Mouse (Mus musculus) heart, embryonic 16.5 days (tissue): Measurements from ENCODE around the gene Cyp26c1. TPM values are rescaled to one million over a fixed set of nuclear protein-coding genes. Genes with fewer than 3 reads are reported as not detected.

Experiments used
- ATAC-seq: fragments of 200-750 bp; cut with Nextera tagmentation; replicated peaks from 2 replicates; pipeline ENCODE4 v1.8.0; 2017; ENCODE audit warnings: moderate number of reproducible peaks; ENCODE audit not compliant: insufficient read depth, low FRiP score; ENCODE audit errors: extremely low read depth
- H3K27ac ChIP-seq: fragments of 300-500 bp; sonication (generic); 2 replicates; pipeline ENCODE4 v1.5.1; 2014; ENCODE audit warnings: mild to moderate bottlenecking, low read length, control low read depth, moderate library complexity
- H3K27me3 ChIP-seq: fragments of 300-500 bp; sonication (generic); 2 replicates; pipeline ENCODE4 v1.6.1; 2014; ENCODE audit warnings: low read length, mixed read lengths; ENCODE audit not compliant: control insufficient read depth, insufficient read depth
- H3K36me3 ChIP-seq: fragments of 300-500 bp; sonication (generic); 2 replicates; pipeline ENCODE4 v1.6.1; 2014; ENCODE audit not compliant: control insufficient read depth, insufficient read depth
- H3K4me1 ChIP-seq: fragments of 300-500 bp; sonication (generic); 2 replicates; pipeline ENCODE4 v1.6.1; 2014; ENCODE audit warnings: low read length, mixed read lengths; ENCODE audit not compliant: control insufficient read depth, insufficient read depth
- H3K4me2 ChIP-seq: fragments of 300-500 bp; sonication (generic); 2 replicates; pipeline ENCODE4 v1.6.1; 2014; ENCODE audit warnings: low read depth, mild to moderate bottlenecking, control low read depth, low read length
- H3K4me3 ChIP-seq: fragments of 300-500 bp; sonication (generic); 2 replicates; pipeline ENCODE4 v1.5.1; 2014; ENCODE audit warnings: mild to moderate bottlenecking, control low read depth, low read length
- H3K9ac ChIP-seq: fragments of 300-500 bp; sonication (generic); 2 replicates; pipeline ENCODE4 v1.6.1; 2014; ENCODE audit warnings: low read length, control low read depth
- H3K9me3 ChIP-seq: fragments of 300-500 bp; sonication (generic); replicated peaks from 2 replicates; pipeline ENCODE4 v1.6.1; 2016; ENCODE audit warnings: low read length; ENCODE audit not compliant: control insufficient read depth
- WGBS: fragments of 180-500 bp; shearing (Covaris S2); extraction: QIAGEN DNeasy Blood & Tissue Kit; methylation state at CpG from one replicate; pipeline ENCODE4 v1.1.7; 2014; 5-methylcytosine and 5-hydroxymethylcytosine counted together
- polyA plus RNA-seq: library from polyadenylated mRNA; unstranded; fragments of >200 nt; fragmentation: Nextera tagmentation; extraction: Ambion mirVana; gene quantifications from 2 replicates; pipeline ENCODE4 v1.2.1, GENCODE M21; 2015

Gene Cyp26c1
- not detected in 2 replicates for polyA plus RNA-seq

- Histone ChIP-seq H3K36me3 (no peaks in the 10 kb centered on the region), H3K4me3 (no peak within 1 kb of the TSS), H3K27me3 (peaks cover 67% of the 10 kb centered on the region), H3K4me1 (peaks cover 5% of the 10 kb centered on the region; the same call in 1 of the 2 replicates), H3K9ac (no peak within 1 kb of the TSS), H3K9me3 (no peaks in the 10 kb centered on the region), H3K4me2 (no peak within 1 kb of the TSS), H3K27ac (no peak within 1 kb of the TSS)
- WGBS, result 29% methylated on average over 6 of the region's 6 CpGs
- ATAC-seq, result no peak
Measured at GRCm38 (mm10) chr19:37685281-37685680, at the start of gene Cyp26c1. Gene Cyp26c1 (plus strand): TSS chr19:37685581.

GRCm38 (mm10) chr19:37647994-37648393 is 37.4 kb upstream of the Cyp26c1 start:
- Histone ChIP-seq H3K27ac (no peak overlapping the region), H3K4me2 (no peak overlapping the region), H3K9me3 (no peaks in the 10 kb centered on the region), H3K36me3 (no peaks in the 10 kb centered on the region), H3K4me3 (no peak overlapping the region), H3K4me1 (no peaks in the 10 kb centered on the region), H3K9ac (no peak overlapping the region), H3K27me3 (no peaks in the 10 kb centered on the region)
- WGBS, result 36% methylated on average over 2 of the region's 2 CpGs
- no peak for ATAC-seq

- H3K27me3 ChIP-seq, result no peaks in the 10 kb centered on the region
- no peak overlapping the region for H3K4me3 ChIP-seq
- no peak overlapping the region for H3K27ac ChIP-seq
- H3K9ac ChIP-seq, result no peak overlapping the region
- WGBS, result 64% methylated on average over 2 of the region's 2 CpGs
- no peaks in the 10 kb centered on the region for H3K9me3 ChIP-seq
- no peak overlapping the region for H3K4me2 ChIP-seq
- H3K4me1 ChIP-seq, result no peaks in the 10 kb centered on the region
- no peak for ATAC-seq
- no peaks in the 10 kb centered on the region for H3K36me3 ChIP-seq
Measured at GRCm38 (mm10) chr19:37650526-37650925, 34.9 kb upstream of the Cyp26c1 start.

- no peak for ATAC-seq
- H3K9me3 ChIP-seq, result no peaks in the 10 kb centered on the region
- H3K4me3 ChIP-seq, result no peak overlapping the region
- no peak overlapping the region for H3K27ac ChIP-seq
- no peaks in the 10 kb centered on the region for H3K27me3 ChIP-seq
- H3K36me3 ChIP-seq, result no peaks in the 10 kb centered on the region
- 50% methylated on average over 5 of the region's 5 CpGs for WGBS
- no peaks in the 10 kb centered on the region for H3K4me1 ChIP-seq
- H3K4me2 ChIP-seq, result no peak overlapping the region
- no peak overlapping the region for H3K9ac ChIP-seq
Measured at GRCm38 (mm10) chr19:37654012-37654411, 31.4 kb upstream of the Cyp26c1 start.

- Histone ChIP-seq H3K36me3 (no peaks in the 10 kb centered on the region), H3K9me3 (no peaks in the 10 kb centered on the region), H3K4me2 (no peak overlapping the region), H3K27ac (no peak overlapping the region), H3K9ac (no peak overlapping the region), H3K4me3 (no peak overlapping the region), H3K4me1 (no peaks in the 10 kb centered on the region), H3K27me3 (no peaks in the 10 kb centered on the region)
- WGBS, result 25% methylated on average over 9 of the region's 9 CpGs
- no peak for ATAC-seq
Measured at GRCm38 (mm10) chr19:37656441-37656840, 28.9 kb upstream of the Cyp26c1 start.

- Histone ChIP-seq H3K4me2 (no peak overlapping the region), H3K4me1 (no peaks in the 10 kb centered on the region), H3K36me3 (no peaks in the 10 kb centered on the region), H3K27me3 (no peaks in the 10 kb centered on the region), H3K9ac (no peak overlapping the region), H3K27ac (no peak overlapping the region), H3K9me3 (no peaks in the 10 kb centered on the region), H3K4me3 (no peak overlapping the region)
- ATAC-seq, result no peak
- 67% methylated on average over 6 of the region's 6 CpGs for WGBS
Measured at GRCm38 (mm10) chr19:37665256-37665655, 20.1 kb upstream of the Cyp26c1 start.

- no peaks in the 10 kb centered on the region for H3K4me1 ChIP-seq
- 58% methylated on average over 13 of the region's 13 CpGs for WGBS
- no peak overlapping the region for H3K27ac ChIP-seq
- no peak overlapping the region for H3K4me2 ChIP-seq
- no peak overlapping the region for H3K9ac ChIP-seq
- ATAC-seq, result no peak
- no peaks in the 10 kb centered on the region for H3K27me3 ChIP-seq
- no peak overlapping the region for H3K4me3 ChIP-seq
- no peaks in the 10 kb centered on the region for H3K36me3 ChIP-seq
- no peaks in the 10 kb centered on the region for H3K9me3 ChIP-seq
Measured at GRCm38 (mm10) chr19:37667855-37668594, 17.4 kb upstream of the Cyp26c1 start.

- H3K27me3 ChIP-seq, result no peaks in the 10 kb centered on the region
- H3K36me3 ChIP-seq, result no peaks in the 10 kb centered on the region
- H3K4me1 ChIP-seq, result no peaks in the 10 kb centered on the region
- H3K9ac ChIP-seq, result no peak overlapping the region
- 91% methylated on average over 5 of the region's 5 CpGs for WGBS
- no peak overlapping the region for H3K4me2 ChIP-seq
- no peak overlapping the region for H3K4me3 ChIP-seq
- no peak overlapping the region for H3K27ac ChIP-seq
- H3K9me3 ChIP-seq, result no peaks in the 10 kb centered on the region
- ATAC-seq, result no peak
Measured at GRCm38 (mm10) chr19:37668657-37669056, 16.7 kb upstream of the Cyp26c1 start.

- H3K4me1 ChIP-seq, result no peaks in the 10 kb centered on the region
- no peak overlapping the region for H3K9ac ChIP-seq
- H3K36me3 ChIP-seq, result no peaks in the 10 kb centered on the region
- H3K27ac ChIP-seq, result no peak overlapping the region
- H3K27me3 ChIP-seq, result no peaks in the 10 kb centered on the region
- H3K4me3 ChIP-seq, result no peak overlapping the region
- WGBS, result 86% methylated on average over 5 of the region's 5 CpGs
- H3K4me2 ChIP-seq, result no peak overlapping the region
- no peak for ATAC-seq
- no peaks in the 10 kb centered on the region for H3K9me3 ChIP-seq
Measured at GRCm38 (mm10) chr19:37669486-37669885, 15.9 kb upstream of the Cyp26c1 start.
